Mouse (Mus musculus) myocyte (in vitro differentiated cells): Measurements from ENCODE around the gene Aox3. TPM values are rescaled to one million over a fixed set of nuclear protein-coding genes. Genes with fewer than 3 reads are reported as not detected.

ENCODE experiments used
- H3K27me3 ChIP-seq: one replicate; pipeline ENCODE4 v1.6.1; 2011; ENCODE audit not compliant: control insufficient read depth, insufficient read depth, insufficient read length
- H3K36me3 ChIP-seq: one replicate; pipeline ENCODE4 v1.6.1; 2011; ENCODE audit not compliant: control insufficient read depth, insufficient read depth
- H3K4me2 ChIP-seq: one replicate; pipeline ENCODE4 v1.6.1; 2011; ENCODE audit warnings: low read depth, control low read depth
- H3K4me3 ChIP-seq: one replicate; pipeline ENCODE4 v1.5.1; 2011; ENCODE audit warnings: mild to moderate bottlenecking, control low read depth, moderate library complexity
- H3K79me2 ChIP-seq: one replicate; pipeline ENCODE4 v1.6.1; 2011; ENCODE audit not compliant: control insufficient read depth, insufficient read depth
- H3ac ChIP-seq: one replicate; pipeline ENCODE4 v1.6.1; 2011; ENCODE audit not compliant: control insufficient read depth, insufficient read length
- CEBPB ChIP-seq: IDR thresholded peaks from 2 replicates; pipeline ENCODE4 v1.6.1; 2011; ENCODE audit warnings: mild to moderate bottlenecking, moderate library complexity; ENCODE audit not compliant: poor library complexity, insufficient read depth, severe bottlenecking
- E2F4 ChIP-seq: IDR thresholded peaks from one replicate; pipeline ENCODE4 v1.6.1; 2011; ENCODE audit warnings: mild to moderate bottlenecking, control low read depth, moderate library complexity; ENCODE audit not compliant: insufficient read depth
- MAX ChIP-seq: IDR thresholded peaks from one replicate; pipeline ENCODE4 v1.6.1; 2011; ENCODE audit warnings: low read depth, mild to moderate bottlenecking, control low read depth
- MYOD1 ChIP-seq, 3 experiments: IDR thresholded peaks; one replicate each; pipeline ENCODE4 v1.6.1; 2011; ENCODE audit warnings: control low read depth in 2 of 3, low read depth in 2 of 3, mild to moderate bottlenecking in 2 of 3, moderate library complexity in 1 of 3; ENCODE audit not compliant: insufficient read length in 2 of 3, control insufficient read depth in 1 of 3
- MYOG ChIP-seq, 3 experiments: IDR thresholded peaks; one replicate each; pipeline ENCODE4 v1.6.1; 2011; ENCODE audit warnings: control low read depth in 2 of 3, low read depth in 2 of 3, mild to moderate bottlenecking in 2 of 3; ENCODE audit not compliant: insufficient read length in 2 of 3, control insufficient read depth in 1 of 3, insufficient read depth in 1 of 3
- POLR2A ChIP-seq: IDR thresholded peaks from one replicate; pipeline ENCODE4 v1.6.1; 2011; ENCODE audit warnings: low read depth, mild to moderate bottlenecking, control low read depth, moderate library complexity; ENCODE audit not compliant: insufficient read length
- POLR2AphosphoS2 ChIP-seq: IDR thresholded peaks from one replicate; pipeline ENCODE4 v1.6.1; 2011; ENCODE audit warnings: low read depth, control low read depth; ENCODE audit not compliant: insufficient read length
- REST ChIP-seq: IDR thresholded peaks from one replicate; pipeline ENCODE4 v1.6.1; 2011; ENCODE audit warnings: mild to moderate bottlenecking, control low read depth, moderate library complexity; ENCODE audit not compliant: insufficient read depth, insufficient read length
- SRF ChIP-seq: IDR thresholded peaks from one replicate; pipeline ENCODE4 v1.6.1; 2011; ENCODE audit warnings: low read depth; ENCODE audit not compliant: control insufficient read depth, insufficient read length
- TCF12 ChIP-seq: IDR thresholded peaks from one replicate; pipeline ENCODE4 v1.6.1; 2011; ENCODE audit warnings: mild to moderate bottlenecking, control low read depth; ENCODE audit not compliant: poor library complexity, insufficient read depth, severe bottlenecking
- TCF3 ChIP-seq: IDR thresholded peaks from one replicate; pipeline ENCODE4 v1.6.1; 2011; ENCODE audit warnings: low read depth, control low read depth; ENCODE audit not compliant: insufficient read length
- USF1 ChIP-seq: IDR thresholded peaks from one replicate; pipeline ENCODE4 v1.6.1; 2011; ENCODE audit warnings: low read depth, mild to moderate bottlenecking, control low read depth, moderate library complexity
- polyA plus RNA-seq: library from polyadenylated mRNA; unstranded; fragments of >200 nt; fragmentation: generic; extraction: Trizol; gene quantifications from one replicate; pipeline ENCODE4 v1.2.1, GENCODE M21; 2012; ENCODE audit warnings: missing spikeins

Aox3 gene
- polyA plus RNA-seq, 1 experiment = not detected

DNA sequence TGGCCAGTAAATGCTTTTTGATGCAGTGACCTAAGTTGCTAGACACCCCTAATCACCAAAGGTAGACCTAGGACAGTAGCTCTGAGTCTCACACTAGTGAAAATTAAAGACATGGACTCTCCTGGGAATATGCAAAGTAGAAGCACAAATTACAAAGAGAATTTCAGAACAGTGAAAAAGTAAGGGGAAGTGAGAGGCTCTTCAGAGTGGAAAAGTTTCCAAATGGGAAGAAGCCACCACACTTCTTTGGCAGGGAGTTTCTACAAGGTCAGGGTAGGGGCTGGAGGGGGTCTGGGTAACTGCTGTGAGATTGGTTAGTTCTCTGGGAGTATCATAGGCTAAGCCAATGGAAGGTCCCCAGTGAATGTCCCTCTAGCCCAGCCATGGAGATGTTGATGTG lies 13.8 kb upstream of the Aox3 start:
- no peak for TF ChIP-seq POLR2AphosphoS2
- TF ChIP-seq CEBPB = no peak
- TF ChIP-seq TCF3 = no peak
- TF ChIP-seq USF1 = no peak
- no peak for TF ChIP-seq POLR2A
- TF ChIP-seq MYOD1 (IDR thresholded peaks at IDR 0.05; ENCODE audit: control insufficient read depth in 1 of 3, insufficient read length in 2 of 3, low read depth in 2 of 3) = no peak
- no peak for TF ChIP-seq SRF
- no peak for TF ChIP-seq E2F4
- TF ChIP-seq MAX = no peak
- TF ChIP-seq REST = no peak
- no peak for TF ChIP-seq TCF12
- TF ChIP-seq MYOG (IDR thresholded peaks at IDR 0.05; ENCODE audit: control insufficient read depth in 1 of 3, insufficient read depth in 1 of 3, insufficient read length in 2 of 3, low read depth in 2 of 3) = no peak

DNA sequence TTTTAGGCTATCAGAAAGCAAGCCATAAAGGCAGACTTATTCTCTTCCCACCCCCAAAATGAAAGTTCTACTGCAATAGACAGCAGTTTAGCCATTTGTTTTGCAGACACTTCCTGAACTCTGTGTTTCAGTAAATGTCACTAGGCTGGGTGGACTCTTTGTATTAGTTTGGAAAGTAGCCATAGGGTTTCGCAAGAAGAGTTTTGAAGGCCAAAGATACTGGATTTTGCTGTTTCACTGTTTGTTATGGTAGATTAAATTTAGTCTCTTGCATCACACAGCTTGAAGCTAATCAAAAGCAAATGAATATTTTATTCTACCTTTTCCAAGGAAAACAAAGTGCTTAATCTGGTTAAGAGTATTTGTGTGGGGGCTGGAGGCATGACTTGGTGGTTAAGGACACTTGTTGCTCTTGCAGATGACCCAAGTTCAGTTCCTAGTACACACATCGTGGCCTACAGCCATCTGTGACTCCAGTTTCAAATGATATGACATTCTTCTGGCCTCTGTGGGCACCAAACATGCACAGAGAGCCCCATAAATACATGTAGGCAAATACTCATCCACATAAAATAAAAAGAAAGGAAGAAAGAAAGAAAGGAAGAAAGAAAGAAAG lies 11.3 kb upstream of the Aox3 start:
- H3K27me3 ChIP-seq = no peaks in the 10 kb centered on the region
- no peak for TF ChIP-seq TCF12
- 0 out of 2 replicates have a peak, but pooled peaks have one; percentile 9 for TF ChIP-seq CEBPB
- TF ChIP-seq POLR2AphosphoS2 = no peak
- no peak for TF ChIP-seq MYOG (IDR thresholded peaks at IDR 0.05; ENCODE audit: control insufficient read depth in 1 of 3, insufficient read depth in 1 of 3, insufficient read length in 2 of 3, low read depth in 2 of 3)
- no peak for TF ChIP-seq SRF
- no peak for TF ChIP-seq TCF3
- H3K4me3 ChIP-seq = no peak overlapping the region
- H3K36me3 ChIP-seq = no peaks in the 10 kb centered on the region
- H3ac ChIP-seq = no peak overlapping the region
- H3K79me2 ChIP-seq = no peaks in the 10 kb centered on the region
- H3K4me2 ChIP-seq = no peak overlapping the region

More for the DNA sequence above, 13.8 kb upstream of the Aox3 start:
- H3K36me3 ChIP-seq = no peaks in the 10 kb centered on the region
- H3K4me2 ChIP-seq = no peak overlapping the region
- no peaks in the 10 kb centered on the region for H3K79me2 ChIP-seq
- H3K27me3 ChIP-seq = no peaks in the 10 kb centered on the region
- no peak overlapping the region for H3ac ChIP-seq
- no peak overlapping the region for H3K4me3 ChIP-seq

DNA sequence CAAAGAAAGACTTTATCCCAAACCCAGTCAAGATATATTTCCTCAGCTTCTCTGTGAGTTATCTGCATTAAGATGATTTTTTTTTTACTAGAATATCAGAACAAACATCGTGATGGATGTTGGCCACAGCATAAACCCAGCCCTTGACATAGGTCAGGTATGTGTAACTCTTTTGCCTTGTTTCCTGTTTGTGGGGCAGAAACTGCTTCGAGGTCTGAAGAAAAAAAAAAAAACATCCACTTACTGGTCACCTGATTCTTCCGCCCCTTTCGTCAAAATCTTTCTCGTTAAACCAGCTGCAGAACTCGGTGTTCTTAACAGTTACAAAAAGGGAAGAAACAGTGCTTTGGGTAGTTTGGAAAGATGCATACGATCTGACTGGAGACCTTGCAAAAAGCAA lies 10.4 kb upstream of the Aox3 start:
- TF ChIP-seq MYOG (IDR thresholded peaks at IDR 0.05; ENCODE audit: control insufficient read depth in 1 of 3, insufficient read depth in 1 of 3, insufficient read length in 2 of 3, low read depth in 2 of 3) = no peak
- TF ChIP-seq POLR2AphosphoS2 = no peak
- no peak for TF ChIP-seq E2F4
- TF ChIP-seq SRF = no peak
- TF ChIP-seq POLR2A = no peak
- TF ChIP-seq REST = no peak
- TF ChIP-seq TCF12 = no peak
- TF ChIP-seq MYOD1 (IDR thresholded peaks at IDR 0.05; ENCODE audit: control insufficient read depth in 1 of 3, insufficient read length in 2 of 3, low read depth in 2 of 3) = no peak
- no peak for TF ChIP-seq CEBPB
- TF ChIP-seq TCF3 = no peak
- no peak for TF ChIP-seq MAX
- no peak for TF ChIP-seq USF1
- Histone ChIP-seq H3K79me2 (no peaks in the 10 kb centered on the region), H3K27me3 (no peaks in the 10 kb centered on the region), H3ac (no peak overlapping the region), H3K4me2 (no peak overlapping the region), H3K36me3 (no peaks in the 10 kb centered on the region), H3K4me3 (no peak overlapping the region)

DNA sequence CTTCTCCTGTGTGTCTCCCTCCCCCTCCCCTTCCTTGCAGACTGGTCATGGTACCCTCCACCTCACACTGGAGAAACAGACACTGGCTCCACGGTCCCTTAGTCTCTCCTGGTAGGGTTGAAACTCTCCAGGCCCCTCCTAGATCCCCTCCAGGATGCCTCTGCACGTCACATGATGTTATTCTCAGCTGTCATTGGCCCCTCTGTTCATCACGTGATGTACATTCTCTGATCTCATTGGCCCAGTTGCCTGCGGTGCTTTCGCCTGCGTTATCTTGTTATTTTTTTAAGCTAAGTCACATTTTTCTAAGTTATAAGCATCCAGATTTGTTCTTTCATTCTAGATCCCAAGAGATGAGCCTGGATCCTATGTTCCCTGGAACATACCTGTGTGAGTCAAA lies 7.2 kb upstream of the Aox3 start:
- H3K4me2 ChIP-seq = no peak overlapping the region
- H3K36me3 ChIP-seq = no peaks in the 10 kb centered on the region
- no peak overlapping the region for H3K4me3 ChIP-seq
- no peak for TF ChIP-seq POLR2A
- no peak for TF ChIP-seq E2F4
- no peak for TF ChIP-seq USF1
- TF ChIP-seq MAX = no peak
- no peak for TF ChIP-seq TCF12
- TF ChIP-seq REST = no peak
- TF ChIP-seq TCF3 = no peak
- TF ChIP-seq POLR2AphosphoS2 = no peak
- TF ChIP-seq MYOD1 (IDR thresholded peaks at IDR 0.05; ENCODE audit: control insufficient read depth in 1 of 3, insufficient read length in 2 of 3, low read depth in 2 of 3) = no peak
- TF ChIP-seq SRF = no peak
- no peak for TF ChIP-seq MYOG (IDR thresholded peaks at IDR 0.05; ENCODE audit: control insufficient read depth in 1 of 3, insufficient read depth in 1 of 3, insufficient read length in 2 of 3, low read depth in 2 of 3)
- TF ChIP-seq CEBPB = no peak
- H3ac ChIP-seq = no peak overlapping the region
- H3K27me3 ChIP-seq = no peaks in the 10 kb centered on the region
- H3K79me2 ChIP-seq = no peaks in the 10 kb centered on the region

DNA sequence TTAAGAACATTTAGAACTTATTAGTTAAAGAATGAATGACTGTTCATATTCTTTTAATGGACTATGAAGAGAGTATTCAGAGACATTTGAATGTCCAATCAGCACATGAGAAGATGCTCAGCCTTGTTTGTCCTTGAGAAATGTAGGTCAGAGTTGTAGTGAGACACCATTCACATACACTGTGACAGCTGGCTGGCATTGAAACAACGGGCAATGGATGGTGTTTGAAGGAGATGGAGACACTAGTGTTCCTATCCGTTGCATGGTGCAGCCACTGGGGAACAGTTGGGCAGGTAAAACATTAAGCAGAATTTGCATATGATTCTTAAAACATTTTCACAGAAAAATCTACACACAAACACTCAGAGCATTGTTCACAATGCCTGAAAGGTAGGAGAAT lies 5.9 kb upstream of the Aox3 start:
- Histone ChIP-seq H3K4me2 (no peak overlapping the region), H3ac (no peak overlapping the region), H3K79me2 (no peaks in the 10 kb centered on the region), H3K27me3 (no peaks in the 10 kb centered on the region), H3K4me3 (no peak overlapping the region), H3K36me3 (no peaks in the 10 kb centered on the region)
- TF ChIP-seq TCF3 (no peak), MYOG (IDR thresholded peaks at IDR 0.05; ENCODE audit: control insufficient read depth in 1 of 3, insufficient read depth in 1 of 3, insufficient read length in 2 of 3, low read depth in 2 of 3) (no peak), CEBPB (no peak), E2F4 (no peak), MYOD1 (IDR thresholded peaks at IDR 0.05; ENCODE audit: control insufficient read depth in 1 of 3, insufficient read length in 2 of 3, low read depth in 2 of 3) (no peak), MAX (no peak), POLR2AphosphoS2 (no peak), POLR2A (no peak), REST (no peak), SRF (no peak), USF1 (no peak), TCF12 (no peak)
